Mouse (Mus musculus) spleen, postnatal 36 days (tissue): ENCODE results near the gene Krt6b.
"Not testable (repeated sequence)": the region's sequence is repeated elsewhere in the genome, so short reads cannot be mapped to it uniquely, and the experiment has no call there.

Experiments used
- DNase-seq, 2 experiments: peaks; one replicate each; pipeline ENCODE4 v3.0.0; 2022; ENCODE audit warnings: low spot score in 2 of 2, mixed read lengths in 1 of 2

Gene Krt6b

DNA sequence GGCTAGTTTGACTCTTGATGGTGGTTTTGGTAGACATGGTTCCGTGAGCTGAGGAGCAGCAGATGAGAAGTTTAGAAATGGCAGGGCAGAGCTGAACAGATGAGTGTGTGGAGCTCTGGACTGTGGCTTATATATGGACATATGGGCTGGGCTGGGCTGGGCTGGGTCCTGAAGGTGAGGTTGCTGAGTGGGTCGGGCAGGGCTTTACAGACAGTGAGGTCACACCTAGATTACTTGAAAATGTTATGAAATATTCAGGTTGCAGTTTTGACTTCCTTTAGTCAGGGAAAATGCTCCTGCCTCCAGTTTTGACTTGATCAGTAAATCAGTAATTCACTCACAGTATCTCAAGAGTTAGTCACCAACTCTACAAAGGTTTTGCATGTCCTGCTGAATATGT, at the start of gene Krt6b:
Gene Krt6b (minus strand): TSS at position 101 of the 400 bp plus-strand sequence.
- DNase-seq = no peak

DNA sequence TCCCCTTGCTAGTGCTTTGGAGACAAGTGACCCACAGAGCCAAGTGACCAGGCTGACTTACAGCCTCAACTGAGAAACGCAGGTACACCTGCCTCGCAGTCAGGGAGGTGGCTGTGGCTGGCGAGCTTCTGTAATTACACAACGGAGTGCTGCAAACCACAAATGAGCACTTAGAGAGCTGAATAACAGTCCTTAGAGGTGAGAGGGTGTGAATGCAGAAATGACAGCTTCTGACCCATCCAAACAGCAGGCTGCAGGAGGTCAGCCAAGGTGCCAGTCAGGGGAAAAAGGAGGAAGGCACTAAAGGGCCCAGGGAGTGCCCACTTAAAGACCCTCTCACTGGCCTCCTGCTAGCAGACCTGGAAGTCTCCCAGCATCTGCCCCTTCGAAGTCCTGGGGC, 44.6 kb upstream of the Krt6b start:
- DNase-seq = no peak

DNA sequence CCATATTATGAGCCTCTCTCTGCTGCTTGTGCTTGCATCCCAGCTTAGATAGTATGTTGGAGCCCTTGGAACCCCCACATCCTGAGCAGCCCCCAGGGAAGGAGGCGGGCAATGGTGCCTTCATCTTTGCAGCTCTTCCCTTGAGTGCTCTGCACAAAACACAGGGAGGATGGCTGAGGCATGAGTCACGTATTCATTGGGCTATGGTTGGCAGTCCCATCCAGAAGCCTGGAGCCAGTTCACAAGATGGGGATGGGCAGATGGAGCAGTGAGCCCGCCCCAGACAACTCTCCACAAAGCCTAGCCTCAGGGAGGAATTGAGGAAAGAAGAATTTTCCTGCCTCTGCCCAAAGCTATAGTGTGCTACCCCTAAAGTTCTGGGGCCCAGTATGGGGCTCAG, 35.7 kb upstream of the Krt6b start:
- no peak for DNase-seq

DNA sequence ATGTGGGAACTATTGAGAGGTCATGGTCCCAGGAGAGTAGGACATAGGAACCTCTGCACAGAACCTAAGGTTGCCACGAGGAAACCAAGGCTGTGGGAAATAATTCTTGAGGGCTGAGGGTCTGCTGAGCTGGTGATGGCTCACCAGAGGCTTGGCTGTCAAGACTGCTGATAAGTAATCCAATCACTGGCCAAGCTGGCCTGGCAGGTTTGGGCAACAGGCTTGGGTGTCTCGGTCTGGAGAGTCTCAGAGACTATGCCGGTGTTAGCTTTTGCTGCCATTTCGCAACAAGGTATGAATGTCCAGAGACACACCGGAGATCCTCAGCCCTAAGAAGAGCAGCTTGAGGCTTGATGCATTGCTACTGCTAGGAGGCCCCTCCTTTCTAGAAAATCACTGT, 34.3 kb upstream of the Krt6b start:
- DNase-seq = no peak

DNA sequence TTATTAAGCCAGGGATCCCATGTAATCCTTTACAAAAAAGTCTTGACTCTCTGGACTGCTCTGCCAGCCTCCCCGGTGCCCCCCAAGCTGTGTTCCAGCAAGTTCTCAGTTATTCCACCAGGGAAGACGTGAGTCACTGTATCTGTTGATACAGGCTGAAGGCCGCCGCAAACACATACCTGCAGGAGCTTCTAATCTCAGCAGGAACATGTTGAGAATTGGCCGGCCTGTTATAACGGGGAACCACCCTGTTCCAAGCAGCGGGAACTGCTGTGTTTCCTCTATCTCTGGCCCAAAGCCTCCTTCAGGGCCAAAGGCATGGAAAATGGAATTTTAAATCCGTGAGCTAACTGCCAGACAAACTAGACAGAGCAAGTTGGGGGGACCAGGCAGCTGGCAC, 33.6 kb upstream of the Krt6b start:
- DNase-seq = no peak

DNA sequence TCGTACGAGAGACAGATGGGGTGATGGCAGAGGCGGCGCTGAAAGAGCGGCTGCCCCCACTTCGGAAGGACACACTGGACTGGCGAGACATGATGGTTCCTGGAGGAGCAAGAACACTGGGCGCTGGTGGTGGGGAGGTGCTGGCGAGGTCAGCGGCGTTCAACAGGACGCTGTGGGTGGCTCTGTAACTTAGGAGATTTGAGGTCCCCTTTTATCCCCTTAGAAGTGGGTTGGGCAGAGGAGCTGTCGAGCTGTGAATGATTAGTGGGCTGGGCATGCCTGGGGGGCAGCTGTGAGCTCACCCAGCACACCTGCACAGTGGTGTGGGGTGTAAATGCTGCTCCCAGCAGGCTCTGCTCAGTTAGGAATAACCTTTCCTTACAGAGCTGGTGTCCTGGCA, 32.6 kb upstream of the Krt6b start, which contains the start of gene Krt5:
Gene Krt5 (minus strand): TSS at position 179 of the 400 bp plus-strand sequence.
- DNase-seq = no peak

DNA sequence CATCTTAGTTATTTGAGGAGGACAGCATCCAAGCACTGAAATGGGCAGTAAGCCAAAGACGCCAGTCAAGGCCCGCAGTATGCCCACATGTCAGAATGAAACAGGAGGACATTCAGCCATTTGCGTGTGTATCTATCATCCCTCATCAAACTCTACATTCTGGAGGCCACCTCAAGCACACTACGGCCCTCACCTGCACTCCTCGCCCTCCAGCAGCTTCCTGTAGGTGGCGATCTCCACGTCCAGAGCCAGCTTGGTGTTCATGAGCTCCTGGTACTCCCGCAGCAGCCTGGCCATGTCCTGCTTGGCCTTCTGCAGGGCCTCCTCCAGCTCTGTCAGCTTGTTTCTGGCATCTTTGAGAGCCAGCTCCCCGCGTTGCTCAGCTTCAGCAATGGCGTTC, 28.6 kb upstream of the Krt6b start:
- DNase-seq = no peak

DNA sequence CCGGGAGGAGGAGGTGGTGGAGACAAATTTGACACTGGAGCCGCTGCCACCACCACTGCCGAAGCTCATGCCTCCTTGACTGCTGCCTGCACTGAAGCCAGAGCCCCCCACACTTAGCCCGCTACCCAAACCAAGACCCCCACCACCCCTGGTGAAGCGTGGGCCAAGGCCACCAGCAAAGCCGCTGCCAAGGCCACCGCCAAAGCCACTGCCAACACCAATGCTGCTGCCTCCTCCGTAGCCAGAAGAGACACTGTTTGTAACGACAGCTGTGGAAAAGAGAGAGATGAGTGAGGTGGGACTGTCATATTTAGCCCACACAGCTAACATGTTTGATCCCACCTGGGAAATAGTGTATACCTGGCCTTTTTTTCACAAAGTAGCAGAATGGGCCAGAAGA, 27.4 kb upstream of the Krt6b start:
- no peak for DNase-seq

DNA sequence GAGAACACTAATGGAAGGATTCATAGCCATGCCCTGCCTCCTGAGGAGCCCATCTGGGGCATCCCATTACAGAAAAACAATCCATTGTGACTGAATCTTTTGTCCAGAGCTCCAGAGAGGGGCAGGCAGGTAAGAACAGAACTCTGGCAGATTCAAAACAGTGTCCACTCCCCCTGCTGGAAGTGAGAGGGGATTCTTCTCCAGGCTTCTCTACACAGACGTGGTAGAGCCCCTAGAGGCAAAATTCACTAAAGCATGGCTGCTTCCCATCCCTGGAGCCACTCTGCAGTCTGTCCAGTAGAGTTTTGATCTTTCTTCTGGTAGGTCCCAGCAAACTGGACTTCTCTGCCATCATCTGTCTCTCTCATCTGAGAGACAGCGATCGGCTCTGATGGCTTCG, 24.0 kb upstream of the Krt6b start:
- no peak for DNase-seq

DNA sequence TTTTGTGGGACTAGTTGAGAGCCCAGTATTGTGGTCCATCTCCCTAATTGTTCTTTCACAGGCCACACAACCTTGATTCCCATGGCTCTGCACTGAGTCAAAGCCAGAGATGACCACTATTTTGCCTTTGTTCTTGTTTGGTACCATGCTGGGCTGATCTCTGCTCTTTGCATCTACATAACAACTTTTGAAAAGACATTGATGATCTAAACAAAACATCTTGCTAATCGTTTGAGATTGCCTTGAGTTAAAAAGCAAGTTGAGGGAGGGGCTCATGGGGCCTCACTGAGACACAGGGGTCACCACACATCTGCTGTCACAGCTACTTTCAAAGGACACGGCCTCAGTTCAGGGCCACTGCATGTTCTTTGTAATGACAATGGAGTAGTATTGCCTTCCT, 22.3 kb upstream of the Krt6b start:
- no peak for DNase-seq

DNA sequence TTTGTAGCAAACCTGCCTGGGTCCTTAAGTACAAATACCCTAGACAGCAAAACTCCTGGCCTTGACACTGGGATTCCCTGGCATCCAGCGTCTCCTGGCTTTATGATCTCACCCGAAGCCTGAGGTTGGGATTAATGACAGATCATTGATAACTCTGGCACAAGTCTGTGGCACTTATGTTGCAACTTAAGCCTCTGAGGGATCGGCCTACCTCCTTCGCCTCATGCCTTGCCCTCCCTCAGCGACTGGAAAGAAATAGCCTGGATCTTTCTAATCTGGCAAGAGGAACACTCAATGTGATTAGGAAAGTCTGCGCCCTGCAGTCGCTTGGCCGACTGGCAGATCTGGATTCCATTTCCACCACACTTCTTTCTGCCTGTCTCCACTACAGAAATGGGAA, 19.8 kb upstream of the Krt6b start:
- no peak for DNase-seq

DNA sequence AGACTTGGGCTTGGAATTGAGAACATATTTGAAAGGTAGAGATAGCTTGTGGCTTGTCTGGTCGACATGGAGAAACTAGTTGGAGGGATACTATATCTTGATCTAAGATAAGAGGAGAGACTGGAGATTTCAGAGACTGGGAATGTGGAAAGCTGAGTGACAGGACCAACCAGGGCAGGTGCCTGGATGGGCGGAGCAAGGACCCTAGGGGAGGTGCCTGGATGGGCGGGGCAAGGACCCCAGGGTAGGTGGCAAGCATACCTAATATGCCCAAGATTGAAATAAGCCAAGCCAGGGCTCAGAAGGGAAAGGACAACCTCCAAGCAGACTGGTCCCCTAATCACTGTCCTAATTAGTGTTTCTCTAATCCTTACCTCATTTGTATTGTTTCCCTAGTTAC, 19.1 kb upstream of the Krt6b start:
- no peak for DNase-seq

DNA sequence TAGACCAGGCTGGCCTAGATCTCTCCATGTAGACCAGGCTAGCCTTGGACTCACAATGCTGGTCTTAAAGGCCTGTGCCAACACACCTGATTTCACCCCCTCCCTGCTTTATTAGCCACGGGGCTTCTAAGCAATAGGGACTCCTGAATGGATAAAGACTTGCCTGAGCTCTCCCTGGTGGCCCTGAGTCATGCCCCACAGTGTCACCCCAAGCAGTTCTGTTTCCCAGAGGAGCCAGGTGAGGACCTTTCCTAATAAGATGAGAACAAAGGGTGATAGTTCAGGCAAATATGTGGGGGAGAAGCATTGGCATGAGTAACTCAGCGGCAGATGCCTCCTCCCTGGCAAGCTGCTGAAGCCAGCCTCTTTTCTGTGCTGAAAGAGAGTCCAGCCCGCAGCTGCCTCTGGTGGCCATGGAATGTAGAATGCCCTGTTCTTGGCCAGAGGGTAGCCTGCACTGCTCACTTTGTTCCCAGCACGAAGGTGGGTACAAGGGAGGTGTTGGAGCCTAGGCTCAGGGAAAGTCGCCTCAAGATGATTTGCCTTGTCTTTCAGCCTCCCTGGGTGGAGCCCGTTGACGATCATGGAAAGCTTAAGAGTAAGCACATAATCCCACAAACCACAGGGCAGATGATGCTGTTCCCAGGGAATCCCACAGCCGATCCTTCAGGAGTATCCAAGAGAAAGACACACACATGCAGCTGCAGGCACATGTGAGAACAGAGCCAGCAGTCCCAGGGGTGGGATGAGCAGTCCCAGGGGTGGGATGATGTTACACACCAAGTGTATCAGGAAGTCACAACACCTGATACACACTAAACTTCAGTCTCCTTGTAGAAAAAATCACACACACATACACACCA, 17.5 kb upstream of the Krt6b start:
- DNase-seq = no peak

DNA sequence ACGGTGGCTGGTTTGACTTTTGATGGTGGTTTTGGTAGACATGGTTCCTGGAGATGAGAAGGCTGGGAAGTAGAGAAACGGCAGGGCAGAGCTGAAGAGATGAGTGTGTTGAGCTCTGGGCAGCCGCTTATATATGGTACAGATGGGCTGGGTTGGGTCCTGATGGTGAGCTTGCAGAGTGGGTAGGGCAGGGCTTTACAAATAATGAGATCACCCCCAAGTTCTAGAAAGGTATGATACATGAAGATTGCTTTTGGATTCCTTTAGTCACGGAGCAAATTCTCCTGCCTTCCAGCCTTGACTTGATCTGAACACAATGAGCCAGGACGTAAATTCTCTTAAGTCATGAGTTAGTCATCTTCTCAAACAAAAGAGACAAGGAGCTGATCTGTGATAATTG, 14.1 kb upstream of the Krt6b start, which contains the start of gene Krt6a:
Gene Krt6a (minus strand): TSS at position 101 of the 400 bp plus-strand sequence.
- no peak for DNase-seq

DNA sequence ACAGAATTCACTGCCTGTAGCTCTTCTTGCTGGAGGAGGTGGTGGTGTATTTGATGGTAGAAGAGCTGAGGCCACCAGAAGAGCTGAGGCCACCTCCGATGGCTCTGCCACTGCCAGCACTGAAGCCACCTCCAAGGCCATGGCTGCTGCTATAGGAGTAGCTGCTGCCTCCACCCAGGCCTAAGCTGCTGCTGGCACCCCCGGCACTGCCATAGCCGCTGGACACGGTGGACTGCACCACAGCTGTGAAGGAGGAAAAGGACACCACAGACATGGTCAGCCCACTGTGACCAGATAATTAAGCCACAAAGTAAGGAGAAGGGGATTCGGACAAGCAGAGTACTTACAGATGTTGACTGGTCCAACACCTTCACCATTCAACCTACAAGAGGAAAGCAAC, 10.4 kb upstream of the Krt6b start:
- DNase-seq = not testable (repeated sequence)

DNA sequence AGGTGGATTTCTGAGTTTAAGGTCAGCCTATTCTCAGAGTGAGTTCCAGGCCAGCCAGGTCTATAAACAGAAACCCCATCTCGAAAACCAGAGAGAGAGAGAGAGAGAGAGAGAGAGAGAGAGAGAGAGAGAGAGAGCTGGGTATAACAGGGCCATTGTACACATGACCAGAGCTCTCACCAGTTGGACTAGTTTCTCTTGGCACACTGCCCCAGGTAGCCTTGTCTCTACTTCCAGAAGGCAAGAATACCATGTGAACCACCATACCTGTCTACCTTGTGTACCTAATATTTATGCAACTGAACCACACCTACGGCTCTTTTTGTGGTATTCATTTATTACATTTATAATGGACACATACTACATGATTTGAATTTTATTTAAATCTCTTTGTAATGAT, 8.1 kb upstream of the Krt6b start:
- DNase-seq = no peak

DNA sequence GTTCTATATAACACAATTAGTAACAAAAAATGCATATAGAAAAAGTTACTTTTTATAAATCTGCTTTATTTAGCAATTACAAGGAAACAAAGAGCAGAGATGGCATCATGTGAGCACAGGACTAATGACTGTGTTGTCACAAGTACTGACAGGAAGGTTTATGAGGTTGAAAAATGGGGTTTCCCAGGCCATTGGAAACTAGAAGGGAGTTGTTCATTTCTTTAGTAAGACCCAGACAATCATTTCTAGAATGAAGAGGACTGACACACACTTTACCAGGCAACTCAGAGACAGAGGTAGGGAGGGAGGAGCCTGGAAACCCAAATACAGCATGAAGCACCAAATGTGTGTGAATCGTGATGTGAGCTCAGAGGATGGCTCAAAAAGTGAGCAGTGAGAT, 4.1 kb downstream of the Krt6b start:
- DNase-seq = no peak

DNA sequence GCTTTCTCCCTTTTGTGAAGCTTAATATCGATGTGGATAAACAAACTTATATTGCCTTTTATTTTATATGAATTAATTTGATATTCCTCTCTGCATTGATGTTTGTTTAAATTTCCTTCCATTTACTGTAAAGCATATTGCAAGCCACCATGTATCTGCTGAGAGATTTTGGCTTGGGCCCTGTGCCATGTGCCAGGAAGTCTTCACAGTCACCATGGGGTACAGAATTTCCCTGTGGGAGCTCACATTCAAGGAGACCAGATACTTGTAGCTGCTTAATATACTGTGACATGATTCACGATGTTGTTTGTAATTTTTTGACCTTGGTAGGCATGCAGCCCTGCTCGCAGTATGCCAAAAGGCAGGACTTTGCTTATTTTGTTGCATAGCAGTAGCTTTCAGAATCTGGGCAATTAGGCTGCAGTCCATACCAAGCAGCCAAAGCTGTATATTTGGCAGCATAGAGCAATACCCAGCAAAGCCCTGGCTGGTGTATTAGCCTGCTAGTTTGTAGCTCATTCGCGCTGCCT, 27.3 kb downstream of the Krt6b start:
- DNase-seq = no peak

DNA sequence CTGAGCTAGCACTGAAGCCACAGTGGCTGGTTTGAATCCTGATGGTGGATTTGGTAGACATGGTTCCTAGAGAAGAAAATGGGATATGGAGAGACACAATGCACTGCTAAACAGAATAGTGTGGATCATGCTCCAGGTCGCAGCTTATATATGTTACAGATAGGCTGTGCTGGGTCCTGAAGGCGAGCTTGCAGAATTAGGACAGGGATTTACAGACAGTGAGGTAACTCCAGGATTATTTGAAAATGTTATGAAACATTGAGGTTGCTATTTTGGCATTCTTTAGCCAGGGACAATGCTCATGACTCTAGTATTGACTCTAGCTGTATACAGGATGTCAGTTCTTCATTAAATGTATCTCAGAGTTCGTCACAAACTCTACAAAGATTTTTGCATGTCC, 32.8 kb downstream of the Krt6b start, which contains the start of gene Gm5478:
Gene Gm5478 (minus strand): TSS at position 101 of the 400 bp plus-strand sequence.
- DNase-seq = no peak

DNA sequence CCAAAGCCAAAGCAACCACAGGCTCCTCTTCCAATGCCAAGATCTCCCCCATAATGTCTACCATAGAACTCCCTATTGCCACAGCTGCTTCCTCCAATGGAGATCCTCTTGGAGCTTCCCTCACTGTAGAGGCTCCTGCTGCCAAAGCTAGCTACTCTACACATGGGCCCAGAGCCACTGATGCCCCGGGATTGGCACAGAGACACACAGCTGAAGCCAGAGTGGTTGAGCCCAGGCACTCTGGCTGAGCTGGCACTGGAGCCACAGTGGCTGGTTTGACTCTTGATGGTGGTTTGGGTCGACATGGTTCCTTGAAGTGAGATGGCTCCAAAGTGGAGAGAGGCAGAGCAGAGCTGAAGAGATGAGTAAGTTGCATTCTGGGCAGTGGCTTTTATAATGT, 52.2 kb downstream of the Krt6b start, which contains the start of gene Gm5414:
Gene Gm5414 (minus strand): TSS at position 305 of the 400 bp plus-strand sequence.
- no peak for DNase-seq
